Mouse (Mus musculus): ENCODE measurements at regions not wholly inside any gene's neighbourhood (a gene's known extent, or its start where the extent isn't known, plus 50 kb on each side); places are given as distances from the start of the nearest gene placed in this dataset.

- intact Hi-C loops (cut with DNase I): no loop called here
- DNase-seq (ENCODE audit: low spot score in 2 of 2): peak in 1 of 2 experiments; percentile 11
These were observed 2283.4 kb upstream of the Gm7489 start for GRCm38 (mm10) chr15:51601128-51601855.

- intact Hi-C loops (cut with DNase I): no loop called here
These were observed 2263.3 kb upstream of the Gm7489 start for GRCm38 (mm10) chr15:51621455-51621854.

GRCm38 (mm10) chr15:51627463-51627862 is 2257.2 kb upstream of the Gm7489 start:
- DNase-seq (ENCODE audit: low spot score in 2 of 2): peak; percentile 24
- intact Hi-C loops (cut with DNase I): no loop called here

More at GRCm38 (mm10) chr15:51621455-51621854, 2263.3 kb upstream of the Gm7489 start:
- DNase-seq (ENCODE audit: low spot score in 2 of 2): no peak

GRCm38 (mm10) chr15:51628518-51628917 is 2256.2 kb upstream of the Gm7489 start:
- intact Hi-C loops (cut with DNase I): no loop called here
- no peak for DNase-seq (ENCODE audit: low spot score in 2 of 2)

- DNase-seq (ENCODE audit: low spot score in 2 of 2): no peak
- intact Hi-C loops (cut with DNase I): no loop called here
These were observed 2252.8 kb upstream of the Gm7489 start for GRCm38 (mm10) chr15:51631881-51632280.

GRCm38 (mm10) chr15:51633068-51633467 is 2251.6 kb upstream of the Gm7489 start:
- intact Hi-C loops (cut with DNase I): no loop called here
- no peak for DNase-seq (ENCODE audit: low spot score in 2 of 2)

- no peak for DNase-seq (ENCODE audit: low spot score in 2 of 2)
- intact Hi-C loops (cut with DNase I): no loop called here
These were observed 2250.0 kb upstream of the Gm7489 start for GRCm38 (mm10) chr15:51634726-51635125.

GRCm38 (mm10) chr15:51635129-51635920 is 2249.4 kb upstream of the Gm7489 start:
- intact Hi-C loops (cut with DNase I): no loop called here
- DNase-seq (ENCODE audit: low spot score in 2 of 2): peak in 1 of 2 experiments; percentile 17

- DNase-seq (ENCODE audit: low spot score in 2 of 2): no peak
- intact Hi-C loops (cut with DNase I): no loop called here
These were observed 2247.1 kb upstream of the Gm7489 start for GRCm38 (mm10) chr15:51637570-51637969.

- intact Hi-C loops (cut with DNase I): no loop called here
- peak; percentile 12 for DNase-seq (ENCODE audit: low spot score in 2 of 2)
These were observed 2240.9 kb upstream of the Gm7489 start for GRCm38 (mm10) chr15:51643772-51644311.

GRCm38 (mm10) chr15:51646304-51646703 is 2238.4 kb upstream of the Gm7489 start:
- no peak for DNase-seq (ENCODE audit: low spot score in 2 of 2)
- intact Hi-C loops (cut with DNase I): no loop called here

GRCm38 (mm10) chr15:51652497-51652896 is 2232.2 kb upstream of the Gm7489 start:
- DNase-seq (ENCODE audit: low spot score in 2 of 2): no peak
- intact Hi-C loops (cut with DNase I): no loop called here

- intact Hi-C loops (cut with DNase I): no loop called here
- no peak for DNase-seq (ENCODE audit: low spot score in 2 of 2)
These were observed 2227.1 kb upstream of the Gm7489 start for GRCm38 (mm10) chr15:51657621-51658020.

GRCm38 (mm10) chr15:51668340-51668739 is 2216.4 kb upstream of the Gm7489 start:
- intact Hi-C loops (cut with DNase I): no loop called here
- DNase-seq (ENCODE audit: low spot score in 2 of 2): no peak

GRCm38 (mm10) chr15:51671667-51672372 is 2212.9 kb upstream of the Gm7489 start:
- intact Hi-C loops (cut with DNase I): no loop called here
- no peak for DNase-seq (ENCODE audit: low spot score in 2 of 2)

GRCm38 (mm10) chr15:51673483-51673882 is 2211.2 kb upstream of the Gm7489 start:
- intact Hi-C loops (cut with DNase I): no loop called here
- DNase-seq (ENCODE audit: low spot score in 2 of 2): no peak

GRCm38 (mm10) chr15:51675291-51675690 is 2209.4 kb upstream of the Gm7489 start:
- intact Hi-C loops (cut with DNase I): no loop called here
- no peak for DNase-seq (ENCODE audit: low spot score in 2 of 2)

GRCm38 (mm10) chr15:51676694-51677093 is 2208.0 kb upstream of the Gm7489 start:
- DNase-seq (ENCODE audit: low spot score in 2 of 2): no peak
- intact Hi-C loops (cut with DNase I): no loop called here

GRCm38 (mm10) chr15:51677266-51677665 is 2207.4 kb upstream of the Gm7489 start:
- intact Hi-C loops (cut with DNase I): no loop called here
- DNase-seq (ENCODE audit: low spot score in 2 of 2): no peak
